Mouse (Mus musculus) left cerebral cortex, adult 2 months (tissue): Measurements from ENCODE around the gene Creg1. TPM values are rescaled to one million over a fixed set of nuclear protein-coding genes. Genes with fewer than 3 reads are reported as not detected.
A peak's percentile ranks its signal among the peaks of the same experiment; 100 is the strongest.

ENCODE experiments used
- DNase-seq, 2 experiments: peaks; one replicate each; pipeline ENCODE4 v3.0.0; 2021 to 2022; ENCODE audit warnings: low spot score in 2 of 2, mixed read lengths in 1 of 2; ENCODE audit errors: extremely low spot score in 1 of 2
- H3K27ac ChIP-seq: fragments of 200-600 bp; 2 replicates; pipeline ENCODE4 v1.8.1; 2022
- H3K4me3 ChIP-seq: fragments of 200-600 bp; 2 replicates; pipeline ENCODE4 v1.8.1; 2022
- CTCF ChIP-seq: fragments of 200-600 bp; IDR thresholded peaks from 2 replicates; pipeline ENCODE4 v1.8.1; 2022; ENCODE audit warnings: antibody characterized with exemption, mild to moderate bottlenecking, moderate library complexity
- intact Hi-C: fragments of 180-260 bp; cut with DNase I; formaldehyde crosslinking; loops from one replicate; pipeline ENCODE4 v1.15.1; 2025
- long read RNA-seq, 2 experiments: library from polyadenylated mRNA; stranded (forward); transcript quantifications; one replicate each; pipeline ENCODE4 v2.0.0; 2021; ENCODE audit warnings: borderline mapping rate in 2 of 2
- total RNA-seq, 2 experiments: library from RNA; stranded (reverse); gene quantifications; 2 replicates each; pipeline ENCODE4 v1.2.3; 2021

The Creg1 gene
- total RNA-seq, result 10 to 100 TPM; 24.8 to 29.0 TPM
- long read RNA-seq, experiment 1, transcript Creg1-202 (4 exons, 2,163 nt), result major isoform, 45 of 47 reads
- long read RNA-seq, experiment 1, partial matches to known transcripts, result 1 of 47 reads
- long read RNA-seq, experiment 1, other reads (novel, unspliced or antisense), result 1 of 47 reads
- long read RNA-seq, experiment 2, transcript Creg1-202 (4 exons, 2,163 nt), result major isoform, 34 of 37 reads
- long read RNA-seq, experiment 2, partial matches to known transcripts, result 1 of 37 reads
- long read RNA-seq, experiment 2, other reads (novel, unspliced or antisense), result 2 of 37 reads

- Histone ChIP-seq H3K4me3 (peak within 1 kb of the TSS; percentile 95), H3K27ac (peak within 1 kb of the TSS; percentile 81)
- peak; percentile 92 to 94 for DNase-seq
- intact Hi-C loops, result no loop called here
- no peak for TF ChIP-seq CTCF
Measured at GRCm38 (mm10) chr1:165763635-165764372, at the start of gene Creg1. TSS of gene Creg1 (plus strand) at chr1:165763746.

GRCm38 (mm10) chr1:165713798-165714197 lies 49.7 kb upstream of the Creg1 start:
- no peak for TF ChIP-seq CTCF
- intact Hi-C loops, result no loop called here
- Histone ChIP-seq H3K27ac (no peak overlapping the region), H3K4me3 (no peak overlapping the region)
- no peak for DNase-seq

- TF ChIP-seq CTCF, result no peak
- no peak overlapping the region for H3K4me3 ChIP-seq
- intact Hi-C loops, result no loop called here
- no peak overlapping the region for H3K27ac ChIP-seq
- no peak for DNase-seq
Measured at GRCm38 (mm10) chr1:165716426-165716825, 47.1 kb upstream of the Creg1 start.

GRCm38 (mm10) chr1:165717711-165718542 lies 45.6 kb upstream of the Creg1 start:
- no peak for TF ChIP-seq CTCF
- Histone ChIP-seq H3K27ac (peak overlapping the region; percentile 56), H3K4me3 (no peak overlapping the region)
- intact Hi-C loops, result no loop called here
- no peak for DNase-seq

- intact Hi-C loops, result no loop called here
- no peak for DNase-seq
- TF ChIP-seq CTCF, result no peak
- Histone ChIP-seq H3K27ac (peak overlapping the region; percentile 56), H3K4me3 (no peak overlapping the region)
Measured at GRCm38 (mm10) chr1:165718543-165719105, 44.9 kb upstream of the Creg1 start.

GRCm38 (mm10) chr1:165722531-165723123 lies 40.9 kb upstream of the Creg1 start:
- DNase-seq, result no peak
- TF ChIP-seq CTCF, result no peak
- no peak overlapping the region for H3K27ac ChIP-seq
- H3K4me3 ChIP-seq, result no peak overlapping the region
- intact Hi-C loops, result no loop called here

GRCm38 (mm10) chr1:165724219-165725033 lies 39.1 kb upstream of the Creg1 start:
- intact Hi-C loops, result no loop called here
- no peak for TF ChIP-seq CTCF
- Histone ChIP-seq H3K27ac (no peak overlapping the region), H3K4me3 (no peak overlapping the region)
- no peak for DNase-seq

GRCm38 (mm10) chr1:165725039-165725644 lies 38.4 kb upstream of the Creg1 start:
- intact Hi-C loops, result no loop called here
- H3K27ac ChIP-seq, result no peak overlapping the region
- no peak for TF ChIP-seq CTCF

GRCm38 (mm10) chr1:165726986-165727385 lies 36.6 kb upstream of the Creg1 start:
- H3K27ac ChIP-seq, result no peak overlapping the region
- no peak for DNase-seq
- intact Hi-C loops, result no loop called here
- H3K4me3 ChIP-seq, result no peak overlapping the region
- TF ChIP-seq CTCF, result no peak

More at GRCm38 (mm10) chr1:165725039-165725644, 38.4 kb upstream of the Creg1 start:
- no peak for DNase-seq
- no peak overlapping the region for H3K4me3 ChIP-seq

- no peak overlapping the region for H3K4me3 ChIP-seq
- intact Hi-C loops, result no loop called here
- no peak overlapping the region for H3K27ac ChIP-seq
- no peak for TF ChIP-seq CTCF
- no peak for DNase-seq
Measured at GRCm38 (mm10) chr1:165728057-165728639, 35.4 kb upstream of the Creg1 start.
